Mouse (Mus musculus): Measurements from ENCODE around the gene Ssu2. TPM values are rescaled to one million over a fixed set of nuclear protein-coding genes. Genes with fewer than 3 reads are reported as not detected.

Ssu2 gene
- polyA plus RNA-seq, 1 experiment from 2014 or later = 2.0 TPM

Other genes with a start within 250 kb of the Ssu2 start
- 54.9 and 73.0 TPM in 2 replicates for gene Lmcd1, start 114.3 kb downstream of the Ssu2 start, polyA plus RNA-seq (2015; fragmentation: Nextera tagmentation; extraction: Ambion mirVana)
- 1.6 and 2.7 TPM in 2 replicates for gene Cav3, start 71.5 kb upstream of the Ssu2 start, polyA plus RNA-seq (2015; fragmentation: Nextera tagmentation; extraction: Ambion mirVana)
- gene Oxtr, start 101.9 kb upstream of the Ssu2 start, polyA plus RNA-seq (2015; fragmentation: Nextera tagmentation; extraction: Ambion mirVana) = 0.80 and 0.91 TPM in 2 replicates

All from embryonic facial prominence, embryonic 13.5 days (tissue).